Mouse (Mus musculus) kidney, adult 2 months (tissue): ENCODE data around the gene Unc13a.

Source experiments
- CTCF ChIP-seq: fragments of 200-500 bp; conservative IDR thresholded peaks from 2 replicates; pipeline ENCODE4 v1.5.1; 2011; ENCODE audit warnings: low read depth, mild to moderate bottlenecking, control low read depth, low read length, moderate library complexity, mixed read lengths; ENCODE audit not compliant: insufficient read depth, insufficient read length
- POLR2A ChIP-seq: fragments of 200-500 bp; IDR thresholded peaks from one replicate; pipeline ENCODE4 v1.6.1; 2011; ENCODE audit warnings: low read depth, low read length, control low read depth

DNA sequence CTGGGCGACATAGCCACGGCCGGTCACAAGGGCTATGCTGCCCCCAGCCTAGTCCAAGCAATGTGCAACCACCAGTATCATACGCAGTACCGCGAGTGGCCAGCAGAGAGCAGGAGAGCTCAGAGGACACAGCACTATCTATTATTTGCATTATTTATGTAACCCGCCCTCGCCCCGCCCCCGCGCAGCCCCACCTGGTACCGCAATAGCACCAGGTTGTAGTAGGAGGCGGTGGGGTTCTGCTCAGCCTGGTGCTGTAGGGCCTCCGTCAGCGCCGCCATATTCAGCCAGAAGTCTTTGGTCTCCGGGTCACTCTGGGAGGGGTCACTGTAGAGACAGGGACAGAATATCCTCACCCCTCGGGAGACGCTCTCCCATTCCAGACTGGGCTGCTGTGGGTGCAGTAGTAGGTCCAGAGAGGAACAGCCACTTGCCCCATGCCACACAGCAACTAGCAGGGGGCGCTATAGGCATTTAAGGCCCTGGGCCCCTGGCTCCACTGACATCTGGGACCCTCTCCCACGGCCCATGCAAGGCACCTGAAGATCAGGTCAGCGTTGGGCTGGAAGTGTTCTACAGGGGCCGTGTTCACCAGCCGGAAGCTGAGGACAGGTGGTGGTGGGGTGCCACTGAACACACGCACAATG, 38.4 kb upstream of the Unc13a start:
- peak; percentile 79 for TF ChIP-seq CTCF
- TF ChIP-seq POLR2A, result no peak
